Mouse (Mus musculus): ENCODE data around the gene Terb2.

GRCm38 (mm10) chr2:122163430-122164195 lies 22.5 kb upstream of the Terb2 start:
- TF ChIP-seq CTCF (IDR thresholded peaks at IDR 0.05; ENCODE audit: control insufficient read depth, insufficient read depth, insufficient read length), result no peak
- TF ChIP-seq MAX (IDR thresholded peaks at IDR 0.05), result no peak
- no peak for TF ChIP-seq USF1 (IDR thresholded peaks at IDR 0.05; ENCODE audit: low read depth)
- TF ChIP-seq MYOD1 (IDR thresholded peaks at IDR 0.05; ENCODE audit: control insufficient read depth, insufficient read length, low read depth), result no peak
- TF ChIP-seq FOSL1 (IDR thresholded peaks at IDR 0.05; ENCODE audit: insufficient read depth, low read length, poor library complexity, severe bottlenecking), result no peak
- no peak for TF ChIP-seq MYOG (IDR thresholded peaks at IDR 0.05; ENCODE audit: control insufficient read depth, extremely low read depth, insufficient read length)
